Mouse (Mus musculus) small intestine, adult 2 months (tissue): ENCODE results near the gene Pigz.

ENCODE experiments used
- CTCF ChIP-seq: fragments of 200-500 bp; IDR thresholded peaks from 2 replicates; pipeline ENCODE4 v1.5.1; 2012; ENCODE audit warnings: low read depth, mild to moderate bottlenecking, control low read depth, inconsistent platforms, low read length, moderate library complexity, mixed read lengths; ENCODE audit not compliant: insufficient replicate concordance, insufficient read length; ENCODE audit errors: extremely low read depth
- POLR2A ChIP-seq: fragments of 200-500 bp; IDR thresholded peaks from 2 replicates; pipeline ENCODE4 v1.6.1; 2012; ENCODE audit warnings: low read depth, mild to moderate bottlenecking, control low read depth, inconsistent platforms, low read length, moderate library complexity

DNA sequence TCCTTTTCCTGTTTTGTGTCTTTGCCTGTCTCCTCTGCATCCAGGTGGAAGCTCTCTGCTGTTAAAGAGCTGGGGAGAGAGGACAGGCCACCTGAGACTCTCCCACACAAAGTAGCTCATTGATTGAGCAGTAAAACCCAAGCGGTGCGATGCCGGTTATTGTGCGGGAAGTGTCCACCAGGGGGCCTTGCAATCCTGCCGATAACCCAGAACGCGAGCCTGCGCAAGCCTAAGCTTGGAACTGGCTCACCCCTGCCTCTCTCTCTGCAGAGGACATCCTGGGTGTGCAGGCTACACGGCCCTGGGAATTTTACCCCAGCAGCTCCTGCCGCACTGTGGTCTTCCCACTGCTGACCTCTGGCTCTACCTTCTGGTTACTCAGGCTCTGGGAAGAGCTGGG lies 10.3 kb downstream of the Pigz start:
- TF ChIP-seq CTCF (peak; percentile 74), POLR2A (no peak)
